Mouse (Mus musculus): ENCODE measurements around the gene Nfib. TPM values are rescaled to one million over a fixed set of nuclear protein-coding genes. Genes with fewer than 3 reads are reported as not detected.

The Nfib gene
- total and polyA plus RNA-seq, 3 experiments, result 32.1 to 121 (median 118) TPM

DNA sequence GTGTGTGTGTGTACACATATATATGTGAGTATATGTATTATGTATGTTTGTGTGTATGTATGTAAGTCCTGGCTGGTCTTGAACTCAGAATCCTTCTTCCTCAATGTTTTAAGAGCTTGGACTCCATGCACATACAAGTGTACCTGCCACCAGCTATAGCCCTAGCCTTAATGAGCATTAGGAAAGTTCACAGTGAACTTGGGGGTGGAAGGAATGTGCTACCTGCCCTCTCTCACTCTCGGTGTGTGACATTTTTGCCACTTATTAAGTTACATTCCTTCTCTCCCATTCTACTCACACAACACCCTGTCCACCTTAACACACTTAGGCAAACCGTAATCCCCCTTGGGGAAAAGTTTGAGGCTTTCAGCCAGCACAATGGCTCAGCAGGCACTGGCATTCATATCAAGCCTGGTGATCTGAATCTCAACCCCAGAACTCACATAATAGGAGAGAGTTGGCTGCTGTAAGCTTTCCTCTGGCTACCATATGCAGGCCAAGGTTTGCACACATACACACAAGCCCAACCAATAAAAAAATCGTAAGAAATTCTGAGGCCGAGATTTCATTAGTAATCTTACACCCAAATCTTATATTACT is 370.2 kb downstream of the Nfib start:
- Histone ChIP-seq H3K79me2 (replicated peaks; ENCODE audit: control insufficient read depth, insufficient read depth, low read length) (peaks cover 2% of the 10 kb centered on the region; the same call in 1 of the 2 replicates), H3K27me3 (ENCODE audit: control insufficient read depth, insufficient read depth, low read length) (no peaks in the 10 kb centered on the region), H3K9ac (ENCODE audit: low read depth, low read length) (no peak overlapping the region), H3K4me3 (no peak overlapping the region), H3K27ac (no peak overlapping the region), H3K4me1 (ENCODE audit: control insufficient read depth, insufficient read depth, low read length) (peaks cover 9% of the 10 kb centered on the region), H3K36me3 (ENCODE audit: control insufficient read depth, insufficient read depth, low read length) (peaks cover 38% of the 10 kb centered on the region)
- intact Hi-C loops (cut with DNase I), result no loop called here
- 90% methylated on average over 4 of the region's 4 CpGs for WGBS
- TF ChIP-seq EP300 (IDR thresholded peaks at IDR 0.05; ENCODE audit: insufficient read depth, low read depth, low read length), result no peak
- no peak for TF ChIP-seq POLR2A (IDR thresholded peaks at IDR 0.05; ENCODE audit: insufficient read depth, low read depth, low read length)
- TF ChIP-seq CTCF (IDR thresholded peaks at IDR 0.05), result no peak
- no peak for DNase-seq

DNA sequence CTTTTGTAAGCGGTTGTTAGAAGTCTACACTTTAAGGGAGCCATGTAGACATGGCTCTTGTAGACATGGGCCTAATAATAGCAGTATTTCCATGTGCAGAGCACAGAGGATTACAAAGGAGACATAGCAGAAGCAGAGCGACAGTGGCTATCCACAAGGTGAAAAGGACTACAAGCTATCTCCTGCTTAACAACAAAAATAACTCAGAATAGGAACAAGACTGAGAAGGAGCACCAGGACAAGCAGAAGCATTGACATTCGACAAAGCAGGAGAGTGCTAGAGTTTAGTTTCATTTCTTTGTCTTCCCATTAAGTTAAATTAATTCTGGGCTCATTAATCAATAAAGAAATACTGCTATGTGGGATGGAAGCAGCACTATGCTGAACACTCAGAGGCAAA is 372.1 kb downstream of the Nfib start:
- TF ChIP-seq EP300 (IDR thresholded peaks at IDR 0.05; ENCODE audit: insufficient read depth, low read depth, low read length) (no peak), CTCF (IDR thresholded peaks at IDR 0.05) (no peak), POLR2A (IDR thresholded peaks at IDR 0.05; ENCODE audit: insufficient read depth, low read depth, low read length) (no peak)
- intact Hi-C loops (cut with DNase I), result no loop called here

DNA sequence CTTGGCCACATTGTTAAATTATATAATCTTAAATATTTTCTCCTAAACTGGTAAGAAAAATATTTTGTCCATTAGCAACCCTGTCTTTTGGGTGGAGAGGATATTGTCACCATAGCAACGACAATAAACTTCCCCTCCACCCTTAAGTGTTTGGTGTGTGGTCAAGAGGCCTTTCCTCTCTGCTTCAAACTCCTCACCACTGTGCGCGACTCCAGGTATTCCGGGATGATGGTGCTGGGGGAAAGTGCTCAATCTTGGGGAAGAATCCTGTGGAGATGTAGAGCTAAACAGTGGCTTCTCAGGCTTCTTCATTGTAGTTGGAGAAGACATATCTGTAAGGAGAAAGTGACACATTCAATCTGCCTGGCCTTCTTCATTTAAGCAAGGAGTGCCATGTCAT is 375.5 kb downstream of the Nfib start:
- Histone ChIP-seq H3K27me3 (ENCODE audit: control insufficient read depth, insufficient read depth, low read length) (no peaks in the 10 kb centered on the region), H3K79me2 (replicated peaks; ENCODE audit: control insufficient read depth, insufficient read depth, low read length) (0 out of 2 replicates have a peak, but pooled peaks cover 2% of the 10 kb centered on the region), H3K36me3 (ENCODE audit: control insufficient read depth, insufficient read depth, low read length) (peaks cover 41% of the 10 kb centered on the region), H3K4me3 (no peak overlapping the region), H3K27ac (peak overlapping the region; percentile 48), H3K4me1 (ENCODE audit: control insufficient read depth, insufficient read depth, low read length) (peaks cover 5% of the 10 kb centered on the region), H3K9ac (ENCODE audit: low read depth, low read length) (no peak overlapping the region)
- no peak for DNase-seq
- 59% methylated on average over 4 of the region's 4 CpGs for WGBS
- no peak for TF ChIP-seq EP300 (IDR thresholded peaks at IDR 0.05; ENCODE audit: insufficient read depth, low read depth, low read length)
- TF ChIP-seq POLR2A (IDR thresholded peaks at IDR 0.05; ENCODE audit: insufficient read depth, low read depth, low read length), result no peak
- TF ChIP-seq CTCF (IDR thresholded peaks at IDR 0.05), result no peak
- intact Hi-C loops (cut with DNase I), result no loop called here

More for the DNA sequence above, 372.1 kb downstream of the Nfib start:
- Histone ChIP-seq H3K4me3 (peak overlapping the region; percentile 7; the same call in 1 of the 2 replicates), H3K4me1 (ENCODE audit: control insufficient read depth, insufficient read depth, low read length) (peaks cover 7% of the 10 kb centered on the region), H3K9ac (ENCODE audit: low read depth, low read length) (peak overlapping the region; percentile 51; the same call in 1 of the 2 replicates), H3K36me3 (ENCODE audit: control insufficient read depth, insufficient read depth, low read length) (peaks cover 41% of the 10 kb centered on the region), H3K27me3 (ENCODE audit: control insufficient read depth, insufficient read depth, low read length) (no peaks in the 10 kb centered on the region), H3K79me2 (replicated peaks; ENCODE audit: control insufficient read depth, insufficient read depth, low read length) (peaks cover 2% of the 10 kb centered on the region; the same call in 1 of the 2 replicates), H3K27ac (peak overlapping the region; percentile 85)
- no peak for DNase-seq
- WGBS, result 71% methylated on average over 3 of the region's 3 CpGs

DNA sequence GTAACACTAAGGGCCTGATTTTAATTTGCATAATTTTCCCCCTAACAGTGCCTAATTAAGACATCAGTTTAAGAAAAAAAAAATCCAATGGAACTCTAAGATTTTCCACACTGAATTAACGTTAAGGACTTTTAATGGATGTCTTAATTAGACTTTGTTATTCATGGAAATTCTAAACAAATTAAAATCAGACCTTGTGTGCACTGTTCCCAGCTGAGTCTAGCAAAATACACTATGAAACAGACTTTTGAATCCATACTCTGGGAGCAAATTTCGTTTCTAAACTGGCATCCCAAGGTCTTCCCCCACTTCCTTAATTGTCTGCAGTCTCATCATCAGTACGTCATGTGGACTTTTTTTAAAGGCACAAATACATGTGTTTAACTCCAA is 379.4 kb downstream of the Nfib start:
- H3K4me1 ChIP-seq (ENCODE audit: control insufficient read depth, insufficient read depth, low read length), result peaks cover 5% of the 10 kb centered on the region
- H3K79me2 ChIP-seq (replicated peaks; ENCODE audit: control insufficient read depth, insufficient read depth, low read length), result peaks cover 3% of the 10 kb centered on the region; the same call in 1 of the 2 replicates
- no peak for TF ChIP-seq POLR2A (IDR thresholded peaks at IDR 0.05; ENCODE audit: insufficient read depth, low read depth, low read length)
- TF ChIP-seq EP300 (IDR thresholded peaks at IDR 0.05; ENCODE audit: insufficient read depth, low read depth, low read length), result no peak
- TF ChIP-seq CTCF (IDR thresholded peaks at IDR 0.05), result no peak
- intact Hi-C loops (cut with DNase I), result no loop called here
- H3K27me3 ChIP-seq (ENCODE audit: control insufficient read depth, insufficient read depth, low read length), result no peaks in the 10 kb centered on the region
- H3K4me3 ChIP-seq, result no peak overlapping the region
- peaks cover 37% of the 10 kb centered on the region for H3K36me3 ChIP-seq (ENCODE audit: control insufficient read depth, insufficient read depth, low read length)
- DNase-seq, result no peak
- no peak overlapping the region for H3K27ac ChIP-seq
- H3K9ac ChIP-seq (ENCODE audit: low read depth, low read length), result no peak overlapping the region
- WGBS, result 69% methylated on average over 3 of the region's 3 CpGs

DNA sequence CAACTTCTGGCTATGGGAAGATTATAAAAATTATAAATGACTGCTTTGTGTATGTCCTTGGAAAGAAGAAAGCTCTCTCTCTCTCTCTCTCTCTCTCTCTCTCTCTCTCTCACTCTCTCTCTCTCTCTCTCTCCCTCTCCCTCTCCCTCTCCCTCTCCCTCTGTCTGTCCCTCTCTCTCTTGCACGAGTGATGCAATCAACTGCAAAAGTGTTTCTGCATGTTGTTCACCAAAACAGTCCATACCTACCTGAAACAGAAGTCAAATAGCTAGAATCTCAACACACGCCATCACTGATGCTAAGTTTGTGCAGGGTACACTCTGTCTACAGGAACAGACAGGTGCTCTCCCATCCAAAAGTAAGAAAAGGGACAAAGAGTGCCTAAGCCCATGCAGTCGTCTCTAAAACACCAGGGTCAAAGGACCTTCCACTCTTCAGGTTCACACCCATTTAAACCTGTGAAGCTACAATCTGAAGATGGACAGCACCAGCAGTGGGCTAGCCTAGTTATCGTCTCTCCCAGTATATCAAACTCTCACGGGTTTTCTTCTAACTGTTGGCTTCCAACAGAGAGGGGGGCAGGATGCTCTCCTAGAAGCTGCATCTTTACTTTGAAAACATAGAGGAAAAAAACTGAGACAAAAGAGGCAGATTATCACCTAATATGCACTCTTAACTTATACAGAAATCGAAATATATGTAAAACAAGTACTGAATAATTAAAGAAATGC is 380.0 kb downstream of the Nfib start:
- Histone ChIP-seq H3K27me3 (ENCODE audit: control insufficient read depth, insufficient read depth, low read length) (no peaks in the 10 kb centered on the region), H3K79me2 (replicated peaks; ENCODE audit: control insufficient read depth, insufficient read depth, low read length) (peaks cover 1% of the 10 kb centered on the region; the same call in 1 of the 2 replicates), H3K27ac (no peak overlapping the region), H3K9ac (ENCODE audit: low read depth, low read length) (no peak overlapping the region), H3K36me3 (ENCODE audit: control insufficient read depth, insufficient read depth, low read length) (peaks cover 34% of the 10 kb centered on the region), H3K4me1 (ENCODE audit: control insufficient read depth, insufficient read depth, low read length) (peaks cover 2% of the 10 kb centered on the region; the same call in 1 of the 2 replicates), H3K4me3 (no peak overlapping the region)
- no peak for DNase-seq
- 75% methylated on average over 6 of the region's 6 CpGs for WGBS
- TF ChIP-seq POLR2A (IDR thresholded peaks at IDR 0.05; ENCODE audit: insufficient read depth, low read depth, low read length), result no peak
- no peak for TF ChIP-seq EP300 (IDR thresholded peaks at IDR 0.05; ENCODE audit: insufficient read depth, low read depth, low read length)
- TF ChIP-seq CTCF (IDR thresholded peaks at IDR 0.05), result no peak
- intact Hi-C loops (cut with DNase I), result no loop called here

DNA sequence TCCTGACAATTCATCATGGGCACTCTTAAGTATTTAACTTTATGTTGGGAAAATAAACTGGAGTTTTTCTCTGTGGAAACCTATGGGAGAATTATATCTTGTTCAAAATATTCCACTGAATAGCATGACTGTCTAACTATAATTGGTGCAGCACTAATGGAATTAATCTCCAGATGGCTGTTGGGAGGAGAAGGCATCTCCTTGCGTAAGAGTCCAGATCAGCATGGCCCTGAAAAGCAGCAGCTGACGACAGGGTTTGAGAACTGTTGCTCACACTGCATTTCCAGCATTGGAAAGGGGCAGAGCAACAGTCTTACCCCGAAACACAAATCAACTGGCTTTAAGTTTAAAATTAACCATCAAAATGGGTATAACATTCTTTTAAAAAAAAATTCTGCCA is 380.6 kb downstream of the Nfib start:
- DNase-seq, result no peak
- Histone ChIP-seq H3K36me3 (ENCODE audit: control insufficient read depth, insufficient read depth, low read length) (peaks cover 28% of the 10 kb centered on the region), H3K27ac (no peak overlapping the region), H3K4me3 (no peak overlapping the region), H3K27me3 (ENCODE audit: control insufficient read depth, insufficient read depth, low read length) (no peaks in the 10 kb centered on the region), H3K4me1 (ENCODE audit: control insufficient read depth, insufficient read depth, low read length) (no peaks in the 10 kb centered on the region), H3K9ac (ENCODE audit: low read depth, low read length) (no peak overlapping the region), H3K79me2 (replicated peaks; ENCODE audit: control insufficient read depth, insufficient read depth, low read length) (peaks cover 1% of the 10 kb centered on the region; the same call in 1 of the 2 replicates)
- WGBS, result 75% methylated on average over 3 of the region's 3 CpGs
- TF ChIP-seq POLR2A (IDR thresholded peaks at IDR 0.05; ENCODE audit: insufficient read depth, low read depth, low read length) (no peak), EP300 (IDR thresholded peaks at IDR 0.05; ENCODE audit: insufficient read depth, low read depth, low read length) (0 out of 2 replicates have a peak, but pooled peaks have one; percentile 47)
- intact Hi-C loops (cut with DNase I), result no loop called here

Measured in heart, adult 2 months (tissue).